Mouse (Mus musculus) small intestine, adult 2 months (tissue): ENCODE measurements around the gene S100a5.

ENCODE experiments used
- CTCF ChIP-seq: fragments of 200-500 bp; IDR thresholded peaks from 2 replicates; pipeline ENCODE4 v1.5.1; 2012; ENCODE audit warnings: low read depth, mild to moderate bottlenecking, control low read depth, inconsistent platforms, low read length, moderate library complexity, mixed read lengths; ENCODE audit not compliant: insufficient replicate concordance, insufficient read length; ENCODE audit errors: extremely low read depth
- POLR2A ChIP-seq: fragments of 200-500 bp; IDR thresholded peaks from 2 replicates; pipeline ENCODE4 v1.6.1; 2012; ENCODE audit warnings: low read depth, mild to moderate bottlenecking, control low read depth, inconsistent platforms, low read length, moderate library complexity

DNA sequence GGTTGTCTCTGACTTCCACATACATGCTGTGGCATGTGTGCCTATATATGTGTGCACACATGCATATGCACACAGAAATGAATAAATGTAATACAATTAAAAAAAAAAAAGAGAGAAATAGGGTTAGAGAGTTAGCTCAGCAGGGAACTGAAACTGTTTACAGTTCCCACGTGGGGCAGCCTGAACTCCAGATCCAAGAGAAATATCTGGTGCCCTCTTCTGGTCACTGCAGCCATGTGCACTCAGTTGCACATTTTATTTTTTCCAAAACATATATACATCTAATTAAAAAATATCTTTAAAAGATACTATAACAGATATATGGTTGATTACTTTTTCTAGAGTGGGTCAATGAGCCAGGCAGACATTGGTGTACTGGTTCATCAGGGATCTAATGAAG, 9.3 kb downstream of the S100a5 start:
- TF ChIP-seq CTCF (no peak), POLR2A (no peak)
